Mouse (Mus musculus) kidney, postnatal 25 days (tissue): Measurements from ENCODE around the gene Begain.

Experiments used
- DNase-seq, 2 experiments: peaks; one replicate each; pipeline ENCODE4 v3.0.0; 2021; ENCODE audit warnings: mixed read lengths in 2 of 2

Begain gene

DNA sequence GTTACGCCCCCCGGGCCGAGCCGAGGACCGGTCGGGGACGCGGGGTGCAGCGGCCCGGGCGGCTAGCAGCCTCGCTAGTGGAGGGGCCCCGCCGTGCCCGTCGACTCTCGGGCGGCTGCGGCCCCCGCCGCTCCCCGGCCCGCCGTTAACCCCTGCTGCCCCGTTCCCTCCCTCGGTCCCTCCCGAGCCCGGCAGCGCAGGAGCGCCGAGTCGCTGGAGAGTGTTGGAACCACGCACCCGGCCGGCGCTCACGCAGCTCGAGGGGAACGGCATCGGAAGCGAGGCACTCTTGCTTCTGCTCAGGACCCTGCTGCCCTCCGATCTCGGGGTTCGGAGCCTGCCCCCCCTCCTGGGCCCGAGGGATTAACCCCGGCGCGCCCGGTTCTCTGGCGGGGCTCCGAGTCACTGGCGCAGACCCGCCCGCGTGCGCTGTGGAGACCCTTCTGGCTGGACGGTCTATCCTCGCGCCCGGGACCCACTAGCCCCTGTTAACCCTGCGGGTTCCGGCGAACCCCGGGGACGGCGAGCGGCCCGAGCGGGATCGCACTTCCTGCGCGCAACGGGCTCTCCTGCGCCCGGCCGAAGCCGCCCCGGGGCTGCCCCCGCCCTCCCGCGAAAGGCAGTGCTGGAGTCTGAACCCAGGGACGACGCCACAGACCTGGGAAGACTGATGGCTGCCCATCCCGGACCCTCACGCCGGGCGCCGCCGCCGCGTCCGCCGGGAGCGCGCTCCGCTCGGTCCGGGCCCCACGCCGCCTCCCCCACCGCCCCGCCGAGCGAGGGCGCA is 14.8 kb downstream of the Begain start:
- no peak for DNase-seq

DNA sequence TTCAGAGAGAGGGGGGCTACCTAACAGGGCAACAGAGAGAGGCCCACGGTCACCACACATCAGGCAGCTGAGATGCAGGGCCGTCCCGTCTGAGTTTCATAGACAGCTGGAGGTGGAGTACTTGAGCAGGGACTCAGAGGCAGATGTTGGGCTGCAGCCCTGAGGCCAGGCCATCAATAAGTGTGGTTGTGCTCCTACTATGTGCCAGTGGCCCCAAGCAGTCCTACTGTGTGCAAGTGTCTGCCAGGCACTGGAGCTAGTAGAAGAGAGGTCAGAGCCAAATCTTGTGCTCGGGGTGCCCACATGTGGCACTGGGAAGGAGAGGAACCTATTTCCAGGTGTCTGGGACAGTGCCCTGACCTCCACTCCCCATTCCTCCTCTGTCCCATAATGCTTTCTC is 18.1 kb downstream of the Begain start:
- DNase-seq = no peak

DNA sequence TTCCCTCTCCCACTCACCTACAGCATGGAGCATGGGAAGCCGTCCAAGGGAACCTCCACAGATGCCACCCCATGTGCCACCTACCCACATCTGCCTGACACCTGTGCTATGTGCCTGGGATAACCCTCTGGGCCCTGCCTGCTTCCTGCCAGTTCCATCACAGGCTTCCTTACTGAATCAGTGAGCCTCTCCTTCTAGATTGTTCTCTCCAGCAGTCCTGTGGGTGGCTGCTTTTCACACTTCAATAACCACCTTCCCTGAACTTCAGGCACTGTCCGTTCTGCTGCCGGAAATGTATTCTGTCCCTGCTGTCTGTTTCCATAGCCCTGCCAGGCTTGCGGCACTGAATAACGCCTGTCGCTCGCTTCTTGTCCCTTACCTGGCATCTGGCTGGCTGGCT is 22.4 kb downstream of the Begain start:
- DNase-seq = no peak

DNA sequence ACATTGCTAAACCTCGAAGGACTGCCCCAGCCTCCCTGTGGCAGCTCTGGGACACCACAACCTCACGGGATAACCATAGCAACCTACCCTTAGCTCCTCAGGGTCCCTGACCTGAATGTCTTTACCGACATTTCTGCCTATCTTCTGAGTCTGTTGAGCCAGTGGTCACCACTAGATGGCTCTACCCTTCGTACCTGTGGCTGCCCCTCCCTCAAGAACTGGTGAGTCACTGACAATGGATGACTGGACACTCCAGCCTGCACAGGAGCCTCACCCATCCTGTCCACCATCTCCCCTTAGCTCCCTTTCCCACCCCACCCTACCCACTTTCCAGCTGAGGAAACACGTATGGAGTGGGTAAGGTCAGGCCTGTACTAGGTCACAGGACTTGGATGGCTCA is 23.5 kb downstream of the Begain start:
- DNase-seq = peak in 1 of 2 experiments; percentile 9

DNA sequence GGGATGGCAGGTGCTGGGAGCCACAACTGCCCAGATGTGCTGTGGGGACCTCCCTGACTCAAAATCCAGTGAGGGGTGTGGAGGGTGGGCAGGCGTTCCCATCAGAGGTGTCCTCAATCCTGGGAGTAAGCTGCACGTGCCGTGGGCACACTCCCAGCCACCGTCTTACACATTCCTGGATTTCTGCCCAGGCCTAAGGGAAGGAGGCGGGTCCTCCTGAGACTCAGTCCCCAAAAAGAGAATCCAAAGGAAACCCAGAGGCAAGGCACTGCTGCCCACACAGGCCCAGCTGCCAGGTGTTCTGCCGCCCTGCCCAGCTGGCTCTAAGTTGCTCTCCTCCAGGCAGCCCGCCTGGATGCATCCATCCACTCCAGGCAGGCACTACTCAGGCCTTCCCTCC is 28.7 kb downstream of the Begain start:
- DNase-seq = no peak

DNA sequence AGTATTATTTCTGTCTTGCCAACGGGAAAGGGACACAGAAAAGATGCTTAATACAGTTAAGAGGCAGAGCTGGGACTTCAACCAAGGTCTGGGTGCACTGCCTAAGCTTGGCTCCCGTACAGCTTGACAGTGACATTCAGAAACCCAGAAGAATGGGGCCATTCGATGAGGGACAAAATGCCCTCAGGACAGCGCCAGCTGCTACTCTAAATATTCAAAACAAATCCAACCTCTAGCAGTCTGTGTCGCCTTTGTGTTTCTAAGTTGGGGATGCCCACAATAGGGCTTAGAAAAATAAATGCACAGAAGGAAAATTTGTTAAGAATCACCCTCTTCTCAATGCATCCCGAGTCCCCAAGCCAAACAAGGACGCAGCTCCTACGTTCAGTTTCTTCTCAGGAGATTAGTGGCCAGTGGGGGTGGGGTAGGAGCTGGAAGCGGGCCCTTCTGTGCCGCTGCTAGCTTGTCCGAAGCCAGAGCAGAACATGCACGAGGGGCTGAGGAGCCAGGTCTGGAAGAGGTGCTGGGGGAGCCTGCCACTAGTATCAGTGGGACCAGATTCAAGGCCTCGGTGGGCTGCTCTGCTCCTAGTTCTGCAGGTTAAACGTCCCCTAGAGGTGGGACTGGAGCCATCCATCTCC is 29.7 kb downstream of the Begain start:
- no peak for DNase-seq

DNA sequence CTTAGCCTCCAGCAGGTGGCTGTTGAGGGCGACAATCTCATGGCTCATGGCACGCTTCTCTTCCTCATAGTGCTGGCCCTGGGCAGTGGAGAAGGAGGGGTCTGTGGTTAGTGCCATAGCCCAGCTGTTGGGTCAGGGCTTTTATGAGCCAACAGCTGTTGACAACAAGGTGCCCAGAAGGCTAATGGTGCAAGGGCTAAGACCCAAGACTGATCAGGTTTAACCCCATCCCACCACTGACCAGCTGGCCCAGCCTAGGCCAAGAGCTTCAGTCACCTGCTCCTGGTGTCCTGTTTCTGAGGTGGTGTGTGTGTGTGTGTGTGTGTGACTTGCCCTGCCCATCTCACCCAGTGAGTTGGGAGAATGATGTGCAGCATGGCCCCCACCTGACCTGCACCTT is 31.0 kb downstream of the Begain start:
- no peak for DNase-seq

DNA sequence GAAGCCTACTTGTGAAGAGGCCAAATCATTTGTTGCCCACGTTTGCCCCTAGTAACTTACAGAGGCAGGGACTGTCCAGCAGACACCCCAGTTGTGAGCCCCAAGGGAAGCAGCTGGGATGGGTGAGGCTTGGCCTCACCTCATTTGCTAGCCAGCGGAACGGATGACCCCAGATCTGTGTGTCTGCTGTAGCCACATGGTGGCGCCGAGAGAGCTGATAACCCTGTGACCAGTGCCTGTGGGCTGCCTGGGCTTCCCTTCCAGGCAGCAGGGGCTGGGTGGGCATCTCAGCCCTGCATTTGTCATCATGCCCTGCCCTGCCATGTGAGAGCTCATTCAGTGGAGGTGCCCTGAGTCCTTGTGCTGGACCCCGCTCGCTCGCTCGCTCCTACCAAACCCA is 44.2 kb downstream of the Begain start:
- DNase-seq = no peak

DNA sequence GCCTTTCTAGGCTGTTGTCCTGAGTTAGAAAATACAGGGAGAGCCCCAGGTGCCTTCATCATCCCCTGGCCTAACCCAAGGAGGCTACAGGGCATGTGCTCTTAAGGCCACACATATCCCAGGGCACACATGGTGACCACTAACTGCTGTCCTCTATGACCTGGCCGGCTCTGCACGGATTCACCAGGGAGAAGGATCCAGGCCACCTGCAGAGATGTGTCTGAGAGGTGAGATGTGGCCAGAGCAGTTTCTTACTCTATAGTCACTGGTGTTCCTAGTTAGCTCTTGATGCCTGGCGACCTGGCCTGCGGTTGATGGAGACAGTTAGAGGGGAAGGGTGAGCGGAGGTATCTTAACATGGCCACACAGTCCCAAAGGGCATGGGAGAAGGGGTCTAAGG is 45.1 kb downstream of the Begain start:
- no peak for DNase-seq

DNA sequence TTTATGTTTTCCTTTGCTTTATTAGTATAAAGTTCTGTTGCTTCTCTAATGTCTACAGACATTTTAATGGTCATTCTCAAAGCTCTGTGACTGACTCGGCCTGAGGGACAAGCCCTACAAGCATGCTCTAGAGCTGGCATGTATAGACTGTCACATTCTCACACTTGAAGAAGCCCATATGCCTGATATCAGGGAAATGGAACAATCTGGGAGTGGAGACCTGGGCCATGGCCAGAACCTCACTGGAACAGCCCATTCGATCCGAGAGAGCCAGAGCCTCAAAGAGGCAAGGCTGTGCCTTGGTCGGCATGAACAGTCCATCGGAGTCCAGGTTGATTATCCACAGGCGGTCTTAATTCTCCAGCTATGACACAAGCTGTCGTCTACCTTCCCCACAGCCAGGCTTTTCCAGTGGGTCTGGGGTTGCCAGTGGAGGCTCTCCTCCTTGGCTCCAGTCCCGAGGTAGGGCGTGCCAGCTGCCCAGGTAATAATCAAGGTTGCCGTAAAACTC is 45.8 kb downstream of the Begain start:
- no peak for DNase-seq

DNA sequence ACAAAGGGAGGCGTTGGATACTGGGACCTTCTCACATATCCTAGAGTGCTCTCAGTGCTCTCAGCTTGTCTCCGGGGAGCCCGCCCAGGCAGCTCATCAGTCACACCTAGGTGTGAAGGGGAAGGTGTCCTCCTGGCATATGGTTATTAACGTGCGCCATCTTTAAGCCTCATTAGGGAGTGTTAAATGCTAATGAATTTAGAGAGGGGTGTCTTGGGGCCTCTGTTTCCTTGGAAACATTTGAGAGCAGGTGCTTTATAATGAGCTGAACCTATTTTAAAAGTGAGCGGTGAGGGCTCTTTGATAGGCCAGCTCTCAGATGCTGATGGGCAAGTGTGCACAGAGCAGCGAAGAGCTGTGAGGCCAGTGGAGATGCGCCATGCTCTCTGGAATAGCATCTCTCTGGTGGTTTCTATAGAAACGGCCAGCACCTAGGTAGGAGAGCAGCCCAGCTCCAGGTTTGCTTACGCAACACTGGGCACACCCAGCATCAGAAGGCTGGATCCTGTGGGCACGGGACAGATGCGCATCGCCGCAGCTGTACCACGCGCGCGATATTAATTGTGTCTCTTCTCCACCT is 57.9 kb downstream of the Begain start:
- DNase-seq = no peak

DNA sequence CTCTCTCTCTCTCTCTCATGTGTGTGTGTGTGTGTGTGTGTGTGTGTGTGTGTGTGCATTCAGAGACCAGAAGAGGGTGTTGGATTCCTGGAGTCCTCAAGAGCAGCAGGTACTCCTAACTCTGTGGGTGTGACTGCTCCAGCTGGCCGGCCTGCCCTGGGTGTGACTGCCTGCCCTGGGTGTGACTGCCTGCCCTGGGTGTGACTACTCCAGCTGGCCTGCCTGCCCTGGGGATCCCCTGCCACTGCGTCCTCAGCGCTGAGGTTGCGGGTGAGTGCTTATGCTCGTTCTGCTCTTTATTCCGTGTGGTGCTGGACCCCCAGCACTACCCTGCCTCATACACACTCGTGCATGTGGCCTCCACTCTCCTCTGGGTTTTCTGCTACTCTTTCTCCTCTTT is 65.0 kb downstream of the Begain start:
- DNase-seq = no peak

DNA sequence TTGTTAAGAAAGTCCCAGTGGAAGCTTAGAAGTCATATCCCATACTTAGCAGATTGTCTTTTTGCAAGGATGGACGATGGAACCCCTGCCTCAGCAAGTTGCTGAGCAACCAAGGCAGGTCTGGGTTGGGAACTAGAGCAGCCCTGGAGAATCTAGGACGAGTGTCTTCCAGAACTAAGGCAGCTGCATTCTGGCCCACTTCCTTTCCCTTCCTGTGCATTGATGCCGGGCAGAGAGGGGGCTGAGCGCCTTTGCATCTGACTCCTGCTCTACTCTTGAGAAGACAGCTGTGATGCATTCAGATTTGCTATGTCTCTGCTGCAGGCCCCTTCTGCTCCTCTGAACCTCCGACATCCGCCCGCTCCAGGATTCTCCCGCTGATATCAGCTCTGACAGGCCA is 70.8 kb downstream of the Begain start:
- DNase-seq = no peak

DNA sequence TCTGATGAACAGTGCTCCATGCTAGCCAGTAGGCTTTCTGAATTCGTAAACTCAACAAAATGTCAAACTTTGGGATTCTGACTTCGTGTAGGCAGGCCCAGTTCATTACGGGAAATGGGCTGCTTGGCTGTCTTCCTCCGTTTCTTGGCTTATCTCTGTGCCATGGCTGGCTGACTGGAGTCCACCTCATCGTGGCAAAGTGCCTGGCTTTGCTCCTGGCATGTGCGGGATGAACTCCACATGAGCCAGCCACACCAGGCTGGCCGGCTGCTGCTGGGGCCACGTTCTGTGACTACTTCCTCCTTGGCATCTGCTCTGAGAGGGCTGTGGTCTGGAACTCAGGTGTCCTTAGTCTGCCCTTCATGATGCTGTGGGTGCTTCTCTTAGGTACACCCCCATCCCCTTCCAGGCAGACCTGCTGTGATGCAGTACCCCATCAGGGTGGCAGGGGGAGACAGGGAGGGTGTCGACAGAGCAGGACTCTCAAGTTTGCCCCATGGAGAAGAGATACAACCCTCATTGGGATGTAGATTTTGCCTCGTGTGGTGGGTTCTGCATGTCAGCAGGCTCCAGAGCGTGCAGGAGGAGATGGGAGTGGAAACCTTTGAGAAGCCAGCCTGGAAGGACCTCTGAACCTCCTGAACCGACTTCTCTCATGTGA is 71.9 kb downstream of the Begain start:
- no peak for DNase-seq

DNA sequence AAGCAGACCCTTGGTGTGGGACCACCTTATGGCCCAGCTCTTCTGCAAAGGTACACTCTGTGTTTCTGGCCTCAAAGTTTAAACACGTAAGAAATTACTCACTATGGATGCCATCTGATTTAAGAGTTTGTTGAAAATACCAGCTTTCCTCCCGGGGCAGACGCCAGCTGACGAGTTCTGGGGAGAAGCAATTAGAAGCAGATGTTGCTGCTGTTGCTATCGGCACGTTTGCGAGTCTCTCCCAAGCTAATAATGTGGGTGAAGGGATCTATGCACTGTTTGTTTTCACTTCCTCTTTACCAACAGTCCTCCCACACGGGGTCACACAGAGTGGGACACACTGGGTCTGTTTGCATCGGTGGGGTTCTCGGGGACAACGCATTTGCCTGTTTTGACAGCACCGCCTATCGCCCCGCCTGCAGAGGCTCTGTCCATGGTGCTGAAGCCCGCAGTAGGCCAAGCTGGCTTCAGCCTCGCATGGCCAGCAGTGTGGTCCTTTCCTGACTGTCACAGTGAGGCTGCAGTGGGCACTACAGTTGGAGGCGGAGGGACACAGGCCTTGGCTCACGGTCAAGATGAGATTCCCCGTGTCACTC is 73.5 kb downstream of the Begain start:
- DNase-seq = peak; percentile 80 to 82

DNA sequence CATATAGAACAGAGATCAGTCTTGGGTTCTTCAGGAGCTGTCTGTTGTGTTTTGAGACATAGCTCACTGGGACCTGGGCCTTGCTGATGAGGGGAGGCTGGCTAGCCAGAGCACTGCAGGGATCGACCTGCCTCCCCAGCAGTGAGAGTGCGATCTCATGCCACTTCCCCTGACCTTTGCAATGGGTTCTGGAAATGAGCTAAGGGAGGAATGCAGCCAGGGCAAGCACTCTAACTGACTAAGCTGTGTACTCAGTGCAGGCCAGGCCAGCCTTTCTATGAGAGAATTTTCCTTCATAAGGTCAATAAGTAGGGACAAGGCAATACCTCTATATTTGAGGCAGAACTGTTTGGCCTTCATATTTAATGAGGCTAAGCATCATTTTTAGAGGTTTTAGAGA is 75.0 kb downstream of the Begain start:
- no peak for DNase-seq

DNA sequence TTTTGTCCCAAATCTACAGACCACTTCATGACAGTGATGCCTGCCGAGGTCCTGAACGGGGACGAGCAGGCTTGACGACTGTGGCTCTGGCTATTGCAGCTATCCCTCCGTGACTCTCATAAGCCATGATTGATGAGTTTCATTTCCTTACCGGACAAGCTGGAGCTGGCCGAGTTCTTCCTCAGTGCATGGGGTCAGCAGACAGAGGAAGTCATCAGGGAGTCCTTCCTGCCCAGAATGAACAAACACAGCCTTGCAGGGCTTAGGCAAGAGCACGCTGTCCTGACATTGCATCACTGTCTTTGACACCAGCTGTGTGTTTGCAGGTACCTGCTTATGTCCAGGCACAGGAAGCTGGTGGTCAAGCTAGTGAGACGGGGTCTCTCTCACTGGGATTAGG is 77.6 kb downstream of the Begain start:
- DNase-seq = peak in 1 of 2 experiments; percentile 15

DNA sequence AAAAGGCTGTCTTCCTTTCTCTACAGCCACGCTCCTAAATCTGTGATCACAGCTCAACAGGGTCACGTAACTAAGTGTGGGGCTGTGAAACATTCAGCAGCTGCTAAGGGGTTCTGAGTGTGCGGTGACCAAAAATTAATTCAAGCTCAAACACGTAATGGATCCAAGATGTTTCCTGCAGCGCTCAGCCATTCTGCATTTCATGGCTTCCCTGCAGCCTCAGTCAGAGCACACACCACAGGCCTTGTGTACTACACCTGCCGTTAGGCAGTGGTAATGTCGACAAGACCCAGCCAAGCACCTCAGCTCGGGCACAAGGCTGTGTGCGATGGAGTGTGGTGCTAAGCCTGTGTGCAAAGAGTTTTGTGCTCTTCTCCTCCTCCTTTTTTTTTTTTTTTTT is 80.6 kb downstream of the Begain start:
- DNase-seq = no peak

DNA sequence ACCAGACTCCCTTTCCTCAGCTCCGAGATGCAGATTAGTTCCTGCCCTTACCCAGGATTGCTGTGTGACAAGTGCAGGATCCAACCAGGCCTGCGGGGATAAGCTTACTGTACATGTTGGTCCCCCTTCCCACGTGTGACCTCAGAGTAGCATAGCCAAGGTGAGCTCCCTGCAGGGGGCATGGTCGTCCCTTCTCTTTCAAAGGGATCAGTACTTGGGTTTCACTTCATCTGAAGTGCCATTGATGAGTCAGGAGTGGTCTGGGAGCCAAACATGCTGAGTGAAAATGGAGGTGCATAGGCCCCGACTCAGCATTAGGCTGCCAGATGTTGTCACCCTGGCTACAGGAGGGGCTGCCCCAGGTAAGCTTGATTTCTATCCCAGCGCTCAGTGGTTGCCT is 83.0 kb downstream of the Begain start:
- DNase-seq = no peak

DNA sequence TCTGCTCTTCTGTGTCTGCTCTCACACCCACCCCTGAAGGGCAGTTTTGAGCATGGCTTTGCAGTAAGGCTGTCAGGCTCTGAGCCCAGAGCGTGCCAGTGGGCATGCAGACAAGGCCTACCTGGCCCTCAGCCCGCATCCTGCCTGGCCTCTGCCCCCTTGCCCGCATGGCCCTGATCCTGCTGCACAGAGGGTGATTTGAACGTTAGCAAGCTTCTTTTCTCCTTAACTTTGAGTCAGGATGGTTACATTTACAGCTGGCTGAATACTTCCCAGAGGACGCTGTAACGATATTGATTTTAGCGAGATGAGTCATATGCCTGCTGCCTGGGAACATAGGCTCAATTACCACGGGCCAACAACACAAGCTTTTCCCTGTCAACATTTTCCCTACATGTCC is 83.5 kb downstream of the Begain start:
- DNase-seq = peak; percentile 44 to 80

DNA sequence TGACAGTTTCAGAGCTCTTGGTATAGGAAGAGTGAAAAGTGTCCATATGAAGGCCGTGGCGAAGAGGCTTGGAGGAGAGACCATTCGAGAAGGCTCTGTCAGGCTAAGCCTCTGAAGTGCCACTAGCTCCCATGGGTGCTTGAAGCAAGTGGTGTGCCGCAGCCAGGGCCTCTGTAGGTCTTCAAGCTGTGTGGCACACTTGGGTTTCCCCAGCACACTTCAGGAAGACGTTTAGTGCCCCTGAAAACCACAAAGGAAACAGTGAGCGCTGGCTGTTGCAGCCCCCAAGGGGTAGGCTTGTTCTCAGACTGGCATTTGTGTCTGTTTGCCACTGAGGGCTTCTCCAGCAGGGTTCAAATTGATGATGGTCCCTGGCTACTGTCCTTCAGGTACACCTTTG is 84.5 kb downstream of the Begain start:
- DNase-seq = no peak

DNA sequence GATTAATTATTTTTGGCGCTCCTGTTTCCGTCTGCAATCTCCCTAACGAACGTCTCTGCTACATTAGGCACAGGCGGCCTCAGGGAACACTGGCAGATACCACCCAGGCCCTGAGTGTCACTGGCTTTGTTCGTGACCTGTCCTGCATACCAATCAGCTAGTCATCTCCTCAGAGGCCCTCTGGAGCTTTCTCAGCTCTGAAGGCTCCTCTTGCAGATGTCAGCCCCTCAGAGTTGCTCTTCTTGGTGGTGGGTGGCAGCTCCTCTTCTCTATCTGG is 85.4 kb downstream of the Begain start:
- no peak for DNase-seq
